Mouse (Mus musculus): ENCODE results near the gene Pitpnm2.

The Pitpnm2 gene

GRCm38 (mm10) chr5:124149028-124149427 is 100.5 kb downstream of the Pitpnm2 start:
- no peak for DNase-seq (ENCODE audit: low spot score in 2 of 2)

GRCm38 (mm10) chr5:124138066-124138465 is 111.5 kb downstream of the Pitpnm2 start:
- peak in 1 of 2 experiments; percentile 68 for DNase-seq (ENCODE audit: low spot score in 2 of 2)

GRCm38 (mm10) chr5:124134261-124134660 is 115.3 kb downstream of the Pitpnm2 start:
- DNase-seq (ENCODE audit: low spot score in 2 of 2) = no peak

- DNase-seq (ENCODE audit: low spot score in 2 of 2) = no peak
Measured at GRCm38 (mm10) chr5:124125093-124125492, 124.5 kb downstream of the Pitpnm2 start.

GRCm38 (mm10) chr5:124122357-124122756 is 127.2 kb downstream of the Pitpnm2 start:
- DNase-seq (ENCODE audit: low spot score in 2 of 2) = no peak

- DNase-seq (ENCODE audit: low spot score in 2 of 2) = peak in 1 of 2 experiments; percentile 47
Measured at GRCm38 (mm10) chr5:124119204-124119603, 130.4 kb downstream of the Pitpnm2 start.

GRCm38 (mm10) chr5:124115990-124116845 is 133.3 kb downstream of the Pitpnm2 start, which contains the start of gene Arl6ip4:
TSS of gene Arl6ip4 (plus strand) at chr5:124116089.
- DNase-seq (ENCODE audit: low spot score in 2 of 2) = peak; percentile 89 to 90

- DNase-seq (ENCODE audit: low spot score in 2 of 2) = no peak
Measured at GRCm38 (mm10) chr5:124115531-124115930, 134.0 kb downstream of the Pitpnm2 start.

- DNase-seq (ENCODE audit: low spot score in 2 of 2) = peak in 1 of 2 experiments; percentile 62
Measured at GRCm38 (mm10) chr5:124114276-124115025, 135.1 kb downstream of the Pitpnm2 start.

GRCm38 (mm10) chr5:124113030-124113429 is 136.5 kb downstream of the Pitpnm2 start:
- DNase-seq (ENCODE audit: low spot score in 2 of 2) = peak; percentile 76

- no peak for DNase-seq (ENCODE audit: low spot score in 2 of 2)
Measured at GRCm38 (mm10) chr5:124112531-124112930, 137.0 kb downstream of the Pitpnm2 start.

- DNase-seq (ENCODE audit: low spot score in 2 of 2) = peak; percentile 97
Measured at GRCm38 (mm10) chr5:124111742-124112497, 137.6 kb downstream of the Pitpnm2 start, which contains the start of gene Ogfod2. TSS of gene Ogfod2 (plus strand) at chr5:124112297.

GRCm38 (mm10) chr5:124111077-124111741 is 138.4 kb downstream of the Pitpnm2 start:
- peak; percentile 43 to 57 for DNase-seq (ENCODE audit: low spot score in 2 of 2)

- no peak for DNase-seq (ENCODE audit: low spot score in 2 of 2)
Measured at GRCm38 (mm10) chr5:124103552-124103951, 146.0 kb downstream of the Pitpnm2 start.

- no peak for DNase-seq (ENCODE audit: low spot score in 2 of 2)
Measured at GRCm38 (mm10) chr5:124103020-124103419, 146.5 kb downstream of the Pitpnm2 start.

GRCm38 (mm10) chr5:124102326-124102725 is 147.2 kb downstream of the Pitpnm2 start:
- no peak for DNase-seq (ENCODE audit: low spot score in 2 of 2)

- DNase-seq (ENCODE audit: low spot score in 2 of 2) = no peak
Measured at GRCm38 (mm10) chr5:124100128-124101044, 149.2 kb downstream of the Pitpnm2 start.

- DNase-seq (ENCODE audit: low spot score in 2 of 2) = no peak
Measured at GRCm38 (mm10) chr5:124098923-124099322, 150.6 kb downstream of the Pitpnm2 start.

- DNase-seq (ENCODE audit: low spot score in 2 of 2) = peak; percentile 97 to 98
Measured at GRCm38 (mm10) chr5:124095596-124096232, 153.8 kb downstream of the Pitpnm2 start, which contains the start of gene Abcb9. TSS of gene Abcb9 (minus strand) at chr5:124095798.
